Mouse (Mus musculus): ENCODE measurements around the gene Eva1a.

The Eva1a gene

DNA sequence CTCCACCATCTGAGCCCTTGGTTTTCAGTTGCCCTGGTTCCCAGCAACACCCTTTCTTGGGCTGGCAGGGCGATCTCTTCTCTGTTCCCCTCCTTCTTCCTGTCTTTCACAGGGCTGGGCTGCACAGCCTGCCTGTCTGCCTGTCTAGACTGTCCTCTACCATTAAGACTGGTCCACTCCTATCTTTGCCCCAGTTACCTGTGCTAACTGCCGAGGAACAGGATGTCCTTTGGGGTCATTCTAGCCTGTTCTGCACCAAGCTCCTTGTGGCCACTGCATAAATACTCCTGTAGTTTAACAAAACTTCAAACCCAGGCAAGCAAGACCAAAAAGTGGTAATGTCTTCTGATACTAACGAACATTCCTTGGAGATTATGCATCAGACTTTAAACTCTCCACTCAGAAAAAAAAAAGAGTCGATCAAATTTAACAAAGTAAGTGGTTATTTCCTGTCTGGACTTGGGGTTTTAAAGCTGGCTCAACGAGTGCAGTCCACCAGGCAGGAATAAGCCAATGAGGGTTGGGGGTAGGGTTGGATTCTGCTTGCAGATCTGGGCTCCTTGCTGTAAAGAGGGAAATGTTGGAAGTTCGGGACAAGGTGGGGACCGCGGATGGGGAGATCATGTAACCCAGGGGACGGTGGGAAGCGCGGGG is at the start of gene Eva1a:
Gene Eva1a (plus strand): TSS at position 210 of the 654 bp plus-strand sequence.
- DNase-seq (ENCODE audit: low spot score) = no peak

DNA sequence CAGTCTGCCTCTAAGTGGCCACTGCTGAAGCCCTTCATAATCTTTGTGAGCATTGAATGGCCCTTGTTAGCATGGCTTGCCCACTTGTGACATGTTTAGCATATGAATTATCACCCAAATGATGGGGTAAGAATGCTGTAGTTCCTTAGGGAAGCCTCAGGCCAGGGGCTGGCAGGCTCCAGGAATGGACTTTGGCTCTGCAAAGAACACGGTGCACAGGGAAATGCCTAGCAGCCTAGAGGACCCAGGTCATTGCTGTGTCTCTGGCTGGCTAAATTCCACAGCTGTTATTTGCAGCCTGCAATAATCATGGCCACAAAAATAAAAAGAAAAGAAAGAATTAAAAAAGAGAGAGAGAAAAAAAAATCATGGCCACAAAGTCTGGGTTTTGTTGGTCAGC is 28.5 kb upstream of the Eva1a start:
- no peak for DNase-seq (ENCODE audit: low spot score)

DNA sequence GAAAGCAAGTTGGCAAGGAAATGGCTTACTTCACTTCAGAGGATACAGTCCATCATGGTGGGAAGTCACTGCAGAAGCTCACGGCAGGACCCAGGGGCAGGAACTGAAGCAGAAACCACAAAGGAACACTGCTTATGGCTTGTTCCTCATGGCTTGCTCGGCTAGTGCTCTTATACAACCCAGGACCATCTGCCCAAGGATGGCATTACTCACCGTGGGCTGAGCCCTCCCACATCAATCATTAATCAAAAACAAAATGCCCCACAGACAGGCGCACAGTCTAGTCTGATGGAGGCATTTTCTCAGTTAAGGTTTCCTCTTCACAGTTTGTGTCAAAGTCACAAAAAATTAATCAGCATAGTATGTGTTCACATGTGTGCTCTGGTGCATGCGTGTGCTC is 19.8 kb upstream of the Eva1a start:
- no peak for DNase-seq (ENCODE audit: low spot score)

DNA sequence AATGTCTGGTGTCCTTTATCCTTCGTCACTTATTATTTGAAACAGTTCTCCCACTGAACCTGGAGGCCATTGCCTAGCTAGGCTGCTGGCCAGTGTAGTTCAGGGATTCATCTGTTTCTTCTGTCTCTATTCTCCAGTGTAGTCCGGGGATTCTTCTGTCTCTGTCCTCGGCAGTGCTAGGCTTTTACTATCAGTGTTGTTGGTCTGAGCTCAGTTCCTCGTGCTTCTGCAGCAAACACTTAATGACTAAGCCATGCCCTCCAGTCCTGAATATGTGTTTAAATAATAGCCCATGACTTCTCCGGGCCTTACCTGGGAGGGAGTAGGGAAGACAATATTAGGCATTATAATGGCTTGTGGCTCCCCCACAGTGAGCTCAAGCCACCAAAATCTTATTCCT is 19.3 kb upstream of the Eva1a start:
- no peak for DNase-seq (ENCODE audit: low spot score)

DNA sequence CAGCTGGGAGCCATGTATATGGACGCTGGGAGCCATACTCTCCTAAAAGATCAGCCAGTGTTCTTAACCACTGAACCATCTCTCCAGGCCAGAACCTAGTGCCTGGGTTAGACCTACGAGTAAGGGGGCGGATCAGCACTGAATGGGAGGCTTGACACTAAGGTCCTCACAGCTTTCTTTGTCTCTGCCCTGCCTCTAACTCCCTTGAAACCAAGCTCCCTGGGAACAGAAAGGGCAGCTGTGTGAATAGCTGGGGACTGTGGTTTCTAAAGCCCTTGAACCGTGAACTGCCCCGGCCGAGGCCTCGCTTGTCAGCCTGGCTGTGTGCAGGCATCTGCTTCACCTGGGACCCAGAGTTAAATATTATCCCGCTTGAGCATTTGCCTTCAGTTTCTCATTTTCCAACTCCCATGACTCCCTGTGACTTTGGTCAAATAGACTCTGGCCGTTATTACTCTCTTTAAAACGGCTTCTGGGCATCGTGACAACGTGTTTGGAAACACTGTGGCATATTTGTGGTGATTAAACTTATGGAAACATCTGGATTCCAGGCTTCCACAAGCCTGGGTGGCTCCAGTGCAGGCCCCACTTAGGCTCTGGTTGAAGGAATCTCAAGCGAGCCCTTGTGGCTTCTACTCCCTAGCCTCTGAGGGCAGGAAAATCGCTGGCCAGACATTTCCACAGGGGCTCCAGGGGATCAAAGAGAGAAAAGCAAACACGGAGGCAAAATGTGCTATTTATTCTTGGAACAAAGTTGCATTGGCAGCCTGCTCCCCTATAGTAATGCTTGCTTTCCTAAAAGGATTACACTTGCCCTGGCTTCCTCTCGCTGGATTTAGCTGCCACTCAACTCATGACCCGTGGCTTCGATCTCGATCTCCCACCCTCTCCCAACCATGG is 11.0 kb upstream of the Eva1a start:
- no peak for DNase-seq (ENCODE audit: low spot score)

DNA sequence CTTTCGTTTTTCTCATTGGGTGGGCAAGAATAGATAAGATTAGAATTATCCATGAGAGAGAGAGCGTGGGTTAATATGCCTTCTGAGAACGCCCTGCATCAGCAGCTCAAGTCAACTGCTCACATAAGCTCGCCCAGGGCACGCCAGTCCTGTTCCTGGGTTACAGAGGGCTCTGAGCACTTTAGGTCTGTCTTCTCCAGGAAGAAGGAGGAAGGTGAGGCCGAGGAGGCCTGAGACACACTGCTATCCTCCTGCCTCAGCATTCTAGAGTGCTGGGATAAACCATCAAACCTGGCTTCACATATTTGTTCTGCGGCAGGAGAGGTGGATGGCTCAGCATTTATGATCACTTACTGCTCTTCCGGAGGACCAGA is 10.3 kb upstream of the Eva1a start:
- DNase-seq (ENCODE audit: low spot score) = no peak

DNA sequence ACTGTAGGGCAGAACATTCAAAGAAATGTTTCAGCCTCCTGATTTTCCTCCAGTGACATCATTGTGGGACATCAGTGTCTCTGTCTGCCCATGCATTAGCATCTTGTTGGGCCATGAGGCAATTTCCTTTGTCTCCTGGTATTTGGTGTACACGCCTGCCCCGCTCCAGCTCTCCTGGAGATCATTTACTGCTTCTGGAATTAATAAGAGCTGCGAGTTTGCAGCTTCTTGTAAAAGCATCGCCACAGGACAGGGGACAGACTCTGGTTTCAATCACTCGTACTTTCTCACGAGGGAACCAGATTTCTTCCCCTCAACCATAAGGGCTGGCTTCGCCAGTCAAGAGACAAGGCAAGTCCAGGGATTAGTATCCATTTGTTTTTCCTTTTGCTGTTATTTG is 3.6 kb upstream of the Eva1a start:
- no peak for DNase-seq (ENCODE audit: low spot score)

DNA sequence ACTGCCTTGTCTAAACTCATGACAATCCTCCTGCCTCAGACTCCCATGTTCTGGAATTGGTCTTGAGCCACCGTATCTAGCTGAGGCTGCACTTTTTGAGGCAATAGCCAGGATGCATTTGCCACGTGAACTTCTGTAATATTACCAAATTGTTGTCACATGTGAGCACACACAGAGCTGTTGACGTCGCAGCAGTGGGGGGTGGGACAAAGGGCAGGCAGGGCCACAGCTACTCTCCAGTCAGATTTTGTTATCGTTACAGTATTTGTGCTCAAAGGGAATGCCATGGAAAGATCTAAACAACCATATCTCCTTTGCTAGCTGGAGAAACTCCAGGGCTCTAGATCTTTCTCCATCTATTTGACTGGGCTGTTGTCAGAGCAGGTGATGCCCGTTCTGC is 1.6 kb upstream of the Eva1a start:
- DNase-seq (ENCODE audit: low spot score) = no peak

DNA sequence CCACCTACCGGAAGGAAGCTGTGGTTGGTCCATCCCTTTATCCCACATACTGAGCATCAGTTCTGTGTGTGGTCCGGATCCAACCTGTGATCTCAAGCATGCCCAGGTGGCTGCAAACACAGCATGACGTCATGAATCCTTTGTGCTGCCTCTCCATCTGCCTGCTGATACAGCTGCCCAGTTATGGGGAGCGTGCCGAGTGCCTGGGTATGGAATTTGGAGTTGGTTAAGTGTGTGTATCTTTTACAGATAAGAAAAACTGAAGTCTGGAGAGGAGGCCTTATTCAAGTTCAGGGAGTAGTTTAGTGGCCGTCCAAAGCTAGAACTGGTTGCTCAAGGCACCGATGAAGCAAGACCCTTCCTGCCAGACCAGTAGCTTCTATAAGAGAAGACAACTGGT is 875 bp upstream of the Eva1a start:
- DNase-seq (ENCODE audit: low spot score) = no peak

DNA sequence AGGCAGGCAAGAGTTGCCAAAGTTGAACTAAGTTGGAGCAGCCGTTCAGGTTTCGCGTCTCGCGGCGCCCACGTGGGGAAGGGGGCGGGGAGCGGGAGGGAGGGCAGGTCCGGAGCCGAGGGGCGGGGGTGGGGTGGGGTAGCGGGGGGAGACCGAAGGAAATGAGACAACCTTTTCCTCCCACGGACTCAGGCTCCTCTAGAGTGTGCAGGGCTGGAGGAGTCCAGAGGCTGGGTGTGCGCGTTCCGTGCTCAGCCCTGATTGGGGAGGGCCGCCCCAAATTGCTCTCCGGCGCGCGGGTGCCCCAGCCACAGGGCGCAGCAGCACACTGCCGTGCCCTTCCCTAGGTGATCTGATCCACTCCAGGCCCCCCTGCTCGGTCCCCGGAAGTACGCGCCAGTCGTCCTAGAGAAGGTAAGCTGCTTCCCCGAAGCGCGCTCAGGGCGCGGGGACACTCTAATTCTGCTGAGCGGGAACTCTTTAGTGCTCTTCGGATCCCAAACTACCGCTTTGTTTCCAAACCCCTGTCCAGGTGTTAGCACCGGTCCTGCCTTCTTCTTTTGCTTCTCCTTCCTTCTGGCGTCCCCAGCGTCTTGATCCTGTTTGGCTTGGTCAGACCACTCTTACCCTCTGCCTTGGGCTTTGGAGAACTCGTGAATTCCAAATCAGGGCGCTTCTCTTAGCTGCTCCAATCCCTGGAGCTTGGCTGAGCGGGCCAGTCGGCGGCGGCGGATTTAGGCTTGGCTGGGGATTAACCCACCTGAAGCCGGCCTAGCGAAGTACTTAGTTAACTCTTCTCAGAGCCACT is 849 bp downstream of the Eva1a start:
- DNase-seq (ENCODE audit: low spot score) = no peak

DNA sequence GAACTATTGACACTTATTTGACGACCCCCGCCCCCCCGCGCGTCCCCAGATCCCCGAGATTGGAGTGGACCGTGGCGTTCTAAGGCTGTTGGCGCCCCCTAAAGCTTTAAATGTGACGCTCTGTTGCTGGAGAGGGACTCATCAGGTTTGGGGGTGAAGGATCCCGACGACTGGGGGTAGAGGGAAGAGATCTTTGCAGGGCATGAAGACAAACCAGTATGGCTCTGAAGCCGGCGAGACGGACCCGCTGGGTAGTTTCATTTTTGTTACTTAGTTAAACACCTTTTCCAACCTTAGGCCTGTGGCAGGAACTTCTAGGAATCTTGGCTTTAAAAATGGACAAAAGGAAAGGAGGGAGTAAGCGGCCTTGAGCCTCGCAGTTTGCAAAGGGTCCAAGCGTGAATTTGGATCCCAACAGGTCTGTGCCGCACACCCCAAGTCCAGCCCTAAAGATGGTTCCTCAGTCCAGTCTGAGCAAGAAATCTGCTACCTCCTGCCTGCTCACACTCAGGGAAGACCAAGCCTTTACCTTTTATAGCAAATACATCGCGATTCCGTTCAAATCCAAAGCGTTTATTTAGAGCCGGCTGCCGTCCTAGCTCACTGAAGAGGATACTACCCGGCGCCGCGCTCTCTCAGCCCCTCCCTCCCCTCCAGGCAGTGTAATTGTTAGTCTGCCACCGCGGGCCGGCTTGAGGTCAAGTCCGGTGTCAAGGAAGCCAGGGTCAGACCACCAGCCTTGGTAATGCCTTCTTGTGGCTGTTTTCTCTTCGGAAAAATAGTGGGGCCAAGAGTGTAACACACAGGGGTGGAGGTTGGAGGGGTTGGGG is 1.7 kb downstream of the Eva1a start:
- DNase-seq (ENCODE audit: low spot score) = no peak

DNA sequence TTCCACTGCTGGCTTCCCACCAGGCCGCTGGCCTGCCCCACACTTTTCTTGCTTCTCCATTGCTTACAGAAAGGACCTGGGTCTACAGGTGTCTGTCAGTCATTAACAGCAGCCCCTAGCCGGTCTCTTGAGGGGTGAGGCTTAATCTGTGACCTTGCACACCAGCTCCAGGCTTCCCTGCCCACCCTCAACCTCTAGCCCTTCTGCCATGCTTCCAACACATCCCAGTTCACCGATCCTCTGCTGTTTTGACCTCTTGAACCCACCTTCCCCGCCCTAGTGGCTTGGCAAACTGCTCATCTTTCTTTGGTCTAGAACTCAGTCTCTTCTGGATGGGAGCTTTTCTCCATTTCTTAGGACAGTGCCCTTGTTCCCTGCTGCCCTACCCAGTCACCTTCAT is 2.8 kb downstream of the Eva1a start:
- DNase-seq (ENCODE audit: low spot score) = no peak

DNA sequence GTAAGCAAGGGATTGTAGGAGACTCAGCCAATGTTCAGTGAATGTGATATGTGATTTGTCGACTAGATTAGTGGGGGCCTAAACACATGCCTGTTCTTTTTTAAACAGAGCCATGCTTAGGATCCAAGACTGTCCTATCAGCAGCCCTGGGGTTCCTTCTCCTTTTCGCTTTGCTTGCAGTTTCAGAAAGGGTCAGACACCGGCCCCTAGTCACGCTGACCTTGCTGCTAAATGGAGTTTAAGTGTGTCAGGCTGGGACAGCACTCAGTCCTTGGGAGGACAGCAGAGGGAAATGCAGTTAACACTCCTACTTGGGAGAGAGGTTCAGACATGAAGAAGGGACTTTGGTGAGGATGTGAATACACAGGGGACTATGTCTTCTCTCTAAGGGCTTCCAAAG is 3.7 kb downstream of the Eva1a start:
- DNase-seq (ENCODE audit: low spot score) = no peak

DNA sequence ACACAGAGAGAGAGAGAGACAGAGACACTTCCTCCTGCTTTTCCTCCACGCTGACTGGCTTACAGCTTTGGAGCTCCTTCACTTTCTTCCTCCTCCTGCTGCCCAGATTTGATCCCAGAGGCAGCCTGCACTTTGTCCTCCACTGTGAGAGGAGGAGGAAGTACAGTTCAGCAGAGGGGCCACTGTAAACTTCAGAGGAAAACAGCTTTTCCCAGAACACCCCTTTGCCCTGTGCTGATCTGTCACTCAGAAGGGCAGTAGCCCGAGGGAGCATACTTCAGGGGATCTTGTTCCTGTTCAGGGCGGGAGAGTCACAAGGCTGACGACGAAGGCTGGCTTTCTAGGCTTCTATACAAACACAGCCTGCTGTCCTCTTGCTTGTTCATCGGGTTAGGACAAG is 7.1 kb downstream of the Eva1a start:
- DNase-seq (ENCODE audit: low spot score) = no peak

DNA sequence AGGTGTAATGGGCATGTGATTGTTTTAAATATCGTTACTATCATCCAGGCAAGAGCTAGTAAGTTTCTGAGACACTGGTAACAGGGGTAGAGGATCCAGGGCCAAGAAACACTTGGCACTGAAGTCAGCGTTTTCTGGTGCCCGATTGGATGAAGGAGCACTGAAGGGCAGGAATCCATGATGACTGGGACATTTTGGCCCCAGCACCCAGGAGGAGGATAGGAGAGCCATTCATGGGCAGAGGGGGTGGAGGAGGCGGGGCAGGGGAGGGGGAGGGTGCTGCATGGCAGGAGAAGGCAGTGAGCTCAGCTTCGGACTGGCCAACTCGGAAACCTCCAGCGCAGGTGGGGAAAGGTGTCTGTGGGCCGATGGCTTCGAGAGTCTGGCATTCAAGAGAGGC is 9.4 kb downstream of the Eva1a start:
- no peak for DNase-seq (ENCODE audit: low spot score)

DNA sequence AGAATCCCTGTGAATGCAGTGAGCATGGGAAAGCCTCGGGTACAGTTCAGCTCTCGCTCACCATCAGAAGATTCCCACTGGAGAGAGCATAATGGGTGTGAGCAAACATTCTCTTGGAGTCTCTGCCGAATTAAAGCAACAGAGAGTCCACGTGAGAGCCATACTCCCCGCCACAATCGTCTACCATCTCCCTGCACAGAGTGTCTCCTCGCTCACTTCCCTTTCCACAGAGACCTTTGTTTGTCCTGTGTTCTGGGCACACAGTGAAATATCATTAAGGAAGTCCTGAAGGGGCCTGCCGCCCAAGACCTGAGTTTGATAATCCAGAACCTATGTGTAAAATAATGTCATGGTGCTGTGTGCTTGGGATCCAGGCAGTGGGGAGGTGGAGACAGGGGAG is 10.7 kb downstream of the Eva1a start:
- DNase-seq (ENCODE audit: low spot score) = no peak

DNA sequence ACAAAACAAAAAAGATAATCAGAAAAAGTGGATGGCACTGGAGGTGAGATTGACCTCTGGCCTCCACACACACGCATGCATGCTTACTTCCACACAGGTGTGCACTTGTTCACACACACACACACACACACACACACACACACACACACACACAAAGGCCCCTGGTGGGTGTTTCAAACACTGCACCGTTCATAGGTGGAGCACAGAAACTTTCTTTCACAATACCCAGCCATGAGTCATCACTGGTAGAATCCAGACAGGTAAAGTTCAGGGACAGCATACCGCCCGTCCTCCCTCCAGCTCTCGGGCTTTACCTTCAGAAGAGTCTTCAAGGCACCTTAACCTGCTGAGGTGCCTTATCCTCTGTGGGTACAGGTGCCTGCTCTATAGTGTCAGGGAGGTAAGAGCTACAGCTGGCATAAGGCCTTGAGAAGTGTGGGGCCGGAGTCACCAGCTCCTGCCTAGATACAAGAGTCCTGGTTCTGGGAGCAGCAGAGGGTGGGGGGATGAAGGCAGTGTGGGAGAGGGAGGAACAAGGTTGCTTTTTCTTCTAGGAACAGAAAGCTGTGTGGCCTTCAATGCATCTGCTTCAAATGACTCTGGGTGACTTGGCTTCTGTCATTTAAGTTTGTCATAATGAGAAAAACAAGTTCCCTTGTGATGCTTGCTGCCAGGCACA is 11.3 kb downstream of the Eva1a start:
- DNase-seq (ENCODE audit: low spot score) = no peak

DNA sequence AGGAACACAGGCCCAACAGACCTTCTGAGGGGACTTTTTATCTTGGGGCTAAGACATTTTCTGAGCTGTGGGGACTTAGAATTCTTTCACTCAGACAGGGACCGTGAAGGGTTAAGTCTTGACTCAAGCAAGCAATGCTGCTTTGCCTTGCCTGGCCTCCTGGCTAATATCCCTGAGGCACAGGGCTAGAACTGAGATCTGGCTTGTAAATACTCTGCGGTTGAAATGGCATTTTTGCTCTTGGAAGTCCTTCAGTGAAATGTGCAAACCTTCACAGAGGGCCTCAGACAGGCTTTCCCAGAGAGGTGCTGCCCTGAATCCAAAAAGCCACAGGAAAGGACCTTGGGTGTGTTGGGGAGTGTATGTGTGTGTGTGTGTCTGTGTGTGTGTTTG is 11.9 kb downstream of the Eva1a start:
- no peak for DNase-seq (ENCODE audit: low spot score)

DNA sequence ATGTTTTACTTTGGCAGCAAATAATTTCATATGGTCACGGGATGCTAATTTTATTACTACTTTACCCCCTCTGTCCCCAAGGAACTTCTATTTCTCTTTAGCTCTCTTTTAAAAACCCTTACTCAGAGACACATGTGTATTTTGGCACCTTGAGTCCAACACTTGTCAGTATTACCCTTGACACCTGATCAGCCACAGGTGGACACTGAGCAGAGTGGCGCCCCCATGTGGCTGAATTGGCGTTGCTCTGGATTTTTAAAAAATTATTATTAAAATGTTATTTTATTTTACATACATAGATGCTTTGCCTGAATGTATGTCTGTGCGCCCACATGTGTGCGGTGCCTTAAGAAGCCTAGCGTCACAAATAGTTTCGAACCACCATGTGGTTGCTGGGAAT is 14.0 kb downstream of the Eva1a start:
- no peak for DNase-seq (ENCODE audit: low spot score)

DNA sequence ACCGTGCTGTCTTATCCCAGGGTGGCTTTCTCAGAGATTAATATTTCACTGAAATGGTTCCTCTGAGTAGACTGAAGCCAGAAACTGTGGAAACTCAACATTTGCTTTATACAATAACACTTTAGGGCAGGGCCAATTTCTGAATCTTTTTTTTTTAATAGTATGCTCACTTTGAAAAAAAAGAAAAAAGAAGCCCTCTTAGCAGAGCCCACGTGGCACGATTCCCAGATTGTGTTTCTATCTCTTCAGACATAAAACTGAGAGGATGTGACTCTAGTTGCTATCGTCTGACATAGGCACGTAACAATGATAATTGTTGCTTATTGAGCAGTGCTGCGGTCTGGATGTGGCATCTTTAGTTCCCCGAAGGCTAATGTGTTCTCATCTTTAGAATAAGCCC is 19.1 kb downstream of the Eva1a start:
- no peak for DNase-seq (ENCODE audit: low spot score)

DNA sequence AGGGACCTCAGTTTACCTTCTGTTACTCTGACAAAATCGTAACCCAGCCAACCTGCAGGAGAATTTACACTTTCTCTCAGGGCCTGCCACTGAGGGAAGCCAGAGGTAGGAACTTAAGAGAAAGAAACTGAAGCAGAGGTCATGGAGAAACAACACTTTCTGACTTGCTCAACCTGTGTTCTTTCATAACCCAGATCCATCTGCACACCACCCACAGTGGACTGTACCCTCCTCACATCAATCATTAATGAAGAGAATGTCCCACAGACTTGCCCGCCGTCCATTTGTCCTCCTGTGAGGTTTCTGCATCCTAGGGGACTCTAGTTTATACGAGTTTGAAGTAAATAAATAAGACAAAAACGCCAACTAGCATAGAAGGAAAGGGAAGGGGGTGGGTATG is 24.4 kb downstream of the Eva1a start:
- DNase-seq (ENCODE audit: low spot score) = no peak
